Mouse (Mus musculus) heart, postnatal 0 days (tissue): ENCODE data around the gene Trex2.

Experiments
- CTCF ChIP-seq: IDR thresholded peaks from 2 replicates; pipeline ENCODE4 v1.5.1; 2016; ENCODE audit warnings: antibody characterized with exemption, control low read depth, low read depth
- EP300 ChIP-seq: IDR thresholded peaks from 2 replicates; pipeline ENCODE4 v1.6.1; 2016; ENCODE audit warnings: antibody characterized with exemption, low read depth

GRCm38 (mm10) chrX:73396446-73396845, 38.7 kb downstream of the Trex2 start:
- TF ChIP-seq CTCF, result no peak
- TF ChIP-seq EP300, result no peak
